Mouse (Mus musculus) lung, postnatal 0 days (tissue): ENCODE data around the gene Dgkz.

Source experiments
- CTCF ChIP-seq: IDR thresholded peaks from 2 replicates; pipeline ENCODE4 v1.5.1; 2016; ENCODE audit warnings: antibody characterized with exemption, mild to moderate bottlenecking
- EP300 ChIP-seq: IDR thresholded peaks from 2 replicates; pipeline ENCODE4 v1.6.1; 2016; ENCODE audit warnings: antibody characterized with exemption, mild to moderate bottlenecking, control low read depth

DNA sequence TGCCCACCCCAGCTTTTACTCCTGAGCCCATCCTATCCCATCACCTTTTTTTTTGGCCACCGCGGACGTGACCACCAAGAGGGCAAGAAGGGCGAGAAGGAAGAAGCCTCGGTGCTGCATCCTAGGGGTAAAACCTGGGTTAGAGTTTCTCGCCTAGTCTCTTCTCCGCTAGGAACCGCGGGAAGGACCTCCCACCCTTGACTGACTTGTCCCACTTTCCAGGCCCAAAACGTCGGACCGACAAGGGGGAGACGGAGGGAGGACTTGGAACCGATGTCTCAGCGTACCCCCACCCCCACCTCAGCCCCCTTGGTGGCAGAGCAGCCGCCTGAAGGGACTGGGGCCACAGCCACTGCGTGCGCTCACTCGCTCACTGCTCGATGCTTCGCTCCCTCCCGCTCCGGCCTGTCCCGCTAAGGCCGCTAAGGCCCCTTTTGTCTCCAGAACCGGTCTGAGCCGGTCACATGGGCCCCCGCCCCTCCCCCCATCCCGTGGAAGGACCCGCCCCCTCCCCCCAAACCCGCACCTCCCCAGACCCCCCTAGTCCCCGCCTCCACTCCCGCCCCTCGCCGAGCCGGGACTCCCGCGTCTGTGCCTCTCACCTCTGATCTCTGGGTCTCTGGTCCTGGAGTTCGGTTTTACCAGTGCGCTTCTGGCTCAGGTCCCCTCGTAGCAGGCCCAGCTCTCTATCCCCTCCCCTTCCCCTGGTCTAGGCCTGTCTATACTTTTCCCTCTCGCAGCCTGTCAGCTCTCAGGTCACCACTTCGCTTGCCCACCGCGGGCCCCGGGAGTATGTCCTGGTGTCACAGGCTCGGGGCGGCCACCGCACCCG, 44.1 kb downstream of the Dgkz start:
- TF ChIP-seq EP300 = no peak
- TF ChIP-seq CTCF = no peak
